Mouse (Mus musculus) myocyte (in vitro differentiated cells): Measurements from ENCODE around the gene Dqx1. TPM values are rescaled to one million over a fixed set of nuclear protein-coding genes. Genes with fewer than 3 reads are reported as not detected.
A peak's percentile ranks its signal among the peaks of the same experiment; 100 is the strongest.

Experiments used
- H3K27me3 ChIP-seq: one replicate; pipeline ENCODE4 v1.6.1; 2011; ENCODE audit not compliant: control insufficient read depth, insufficient read depth, insufficient read length
- H3K36me3 ChIP-seq: one replicate; pipeline ENCODE4 v1.6.1; 2011; ENCODE audit not compliant: control insufficient read depth, insufficient read depth
- H3K4me2 ChIP-seq: one replicate; pipeline ENCODE4 v1.6.1; 2011; ENCODE audit warnings: low read depth, control low read depth
- H3K4me3 ChIP-seq: one replicate; pipeline ENCODE4 v1.5.1; 2011; ENCODE audit warnings: mild to moderate bottlenecking, control low read depth, moderate library complexity
- H3K79me2 ChIP-seq: one replicate; pipeline ENCODE4 v1.6.1; 2011; ENCODE audit not compliant: control insufficient read depth, insufficient read depth
- H3ac ChIP-seq: one replicate; pipeline ENCODE4 v1.6.1; 2011; ENCODE audit not compliant: control insufficient read depth, insufficient read length
- CEBPB ChIP-seq: IDR thresholded peaks from 2 replicates; pipeline ENCODE4 v1.6.1; 2011; ENCODE audit warnings: mild to moderate bottlenecking, moderate library complexity; ENCODE audit not compliant: poor library complexity, insufficient read depth, severe bottlenecking
- E2F4 ChIP-seq: IDR thresholded peaks from one replicate; pipeline ENCODE4 v1.6.1; 2011; ENCODE audit warnings: mild to moderate bottlenecking, control low read depth, moderate library complexity; ENCODE audit not compliant: insufficient read depth
- MAX ChIP-seq: IDR thresholded peaks from one replicate; pipeline ENCODE4 v1.6.1; 2011; ENCODE audit warnings: low read depth, mild to moderate bottlenecking, control low read depth
- MYOD1 ChIP-seq, 3 experiments: IDR thresholded peaks; one replicate each; pipeline ENCODE4 v1.6.1; 2011; ENCODE audit warnings: control low read depth in 2 of 3, low read depth in 2 of 3, mild to moderate bottlenecking in 2 of 3, moderate library complexity in 1 of 3; ENCODE audit not compliant: insufficient read length in 2 of 3, control insufficient read depth in 1 of 3
- MYOG ChIP-seq, 3 experiments: IDR thresholded peaks; one replicate each; pipeline ENCODE4 v1.6.1; 2011; ENCODE audit warnings: control low read depth in 2 of 3, low read depth in 2 of 3, mild to moderate bottlenecking in 2 of 3; ENCODE audit not compliant: insufficient read length in 2 of 3, control insufficient read depth in 1 of 3, insufficient read depth in 1 of 3
- POLR2A ChIP-seq: IDR thresholded peaks from one replicate; pipeline ENCODE4 v1.6.1; 2011; ENCODE audit warnings: low read depth, mild to moderate bottlenecking, control low read depth, moderate library complexity; ENCODE audit not compliant: insufficient read length
- POLR2AphosphoS2 ChIP-seq: IDR thresholded peaks from one replicate; pipeline ENCODE4 v1.6.1; 2011; ENCODE audit warnings: low read depth, control low read depth; ENCODE audit not compliant: insufficient read length
- REST ChIP-seq: IDR thresholded peaks from one replicate; pipeline ENCODE4 v1.6.1; 2011; ENCODE audit warnings: mild to moderate bottlenecking, control low read depth, moderate library complexity; ENCODE audit not compliant: insufficient read depth, insufficient read length
- SRF ChIP-seq: IDR thresholded peaks from one replicate; pipeline ENCODE4 v1.6.1; 2011; ENCODE audit warnings: low read depth; ENCODE audit not compliant: control insufficient read depth, insufficient read length
- TCF12 ChIP-seq: IDR thresholded peaks from one replicate; pipeline ENCODE4 v1.6.1; 2011; ENCODE audit warnings: mild to moderate bottlenecking, control low read depth; ENCODE audit not compliant: poor library complexity, insufficient read depth, severe bottlenecking
- TCF3 ChIP-seq: IDR thresholded peaks from one replicate; pipeline ENCODE4 v1.6.1; 2011; ENCODE audit warnings: low read depth, control low read depth; ENCODE audit not compliant: insufficient read length
- USF1 ChIP-seq: IDR thresholded peaks from one replicate; pipeline ENCODE4 v1.6.1; 2011; ENCODE audit warnings: low read depth, mild to moderate bottlenecking, control low read depth, moderate library complexity
- polyA plus RNA-seq: library from polyadenylated mRNA; unstranded; fragments of >200 nt; fragmentation: generic; extraction: Trizol; gene quantifications from one replicate; pipeline ENCODE4 v1.2.1, GENCODE M21; 2012; ENCODE audit warnings: missing spikeins

Gene Dqx1
- polyA plus RNA-seq, 1 experiment: 0.24 TPM

DNA sequence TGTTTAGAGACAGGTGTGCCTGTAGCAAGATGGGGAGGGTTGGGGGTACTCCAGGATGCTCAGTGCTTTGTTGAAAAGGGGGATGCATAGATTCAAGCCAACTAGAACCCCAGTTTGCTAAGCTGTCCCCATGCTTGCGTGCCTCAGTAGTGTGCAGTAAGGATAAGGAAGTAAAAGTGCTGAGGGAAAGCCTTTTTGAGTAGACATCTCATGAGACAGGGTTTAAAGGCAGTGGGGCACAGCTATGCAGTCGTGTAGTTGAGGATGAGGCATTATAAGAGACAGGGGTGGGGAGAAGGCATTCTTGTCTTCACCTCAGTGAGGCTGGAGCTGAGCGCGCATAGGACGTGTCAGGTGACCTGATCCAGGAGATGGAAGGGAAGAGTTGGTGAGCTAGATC lies 17.0 kb upstream of the Dqx1 start:
- Histone ChIP-seq H3K27me3 (no peaks in the 10 kb centered on the region), H3K36me3 (no peaks in the 10 kb centered on the region), H3K79me2 (no peaks in the 10 kb centered on the region), H3K4me3 (no peak overlapping the region), H3ac (no peak overlapping the region), H3K4me2 (no peak overlapping the region)
- TF ChIP-seq POLR2A: no peak
- no peak for TF ChIP-seq POLR2AphosphoS2
- TF ChIP-seq MYOG (IDR thresholded peaks at IDR 0.05; ENCODE audit: control insufficient read depth in 1 of 3, insufficient read depth in 1 of 3, insufficient read length in 2 of 3, low read depth in 2 of 3): no peak
- no peak for TF ChIP-seq USF1
- no peak for TF ChIP-seq REST
- TF ChIP-seq TCF3: no peak
- no peak for TF ChIP-seq MAX
- no peak for TF ChIP-seq TCF12

DNA sequence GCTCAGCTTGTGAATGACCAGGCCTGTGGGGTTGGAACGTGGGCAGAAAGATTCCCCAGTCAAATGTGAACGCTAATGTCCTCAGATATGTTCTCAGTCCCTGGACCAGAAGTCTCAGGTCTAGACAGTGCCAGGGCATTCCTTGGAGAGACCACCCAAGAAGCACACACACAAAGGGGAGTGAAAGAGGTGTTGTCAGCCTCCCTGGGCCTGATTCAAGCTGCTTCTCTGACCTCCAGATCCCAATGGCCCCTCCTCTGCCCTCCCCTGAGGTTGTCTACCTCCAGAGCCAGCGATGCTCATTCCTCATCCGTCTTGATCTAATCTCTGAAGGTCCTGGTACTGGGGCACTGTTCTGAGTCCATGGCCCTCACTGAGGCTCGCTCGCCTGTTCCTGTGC lies 14.1 kb upstream of the Dqx1 start:
- no peaks in the 10 kb centered on the region for H3K27me3 ChIP-seq
- no peak overlapping the region for H3K4me2 ChIP-seq
- no peak overlapping the region for H3K4me3 ChIP-seq
- no peaks in the 10 kb centered on the region for H3K79me2 ChIP-seq
- no peaks in the 10 kb centered on the region for H3K36me3 ChIP-seq
- H3ac ChIP-seq: no peak overlapping the region
- TF ChIP-seq REST: no peak
- no peak for TF ChIP-seq CEBPB
- no peak for TF ChIP-seq MYOG (IDR thresholded peaks at IDR 0.05; ENCODE audit: control insufficient read depth in 1 of 3, insufficient read depth in 1 of 3, insufficient read length in 2 of 3, low read depth in 2 of 3)
- TF ChIP-seq MYOD1 (IDR thresholded peaks at IDR 0.05; ENCODE audit: control insufficient read depth in 1 of 3, insufficient read length in 2 of 3, low read depth in 2 of 3): no peak
- TF ChIP-seq E2F4: no peak
- TF ChIP-seq MAX: no peak
- TF ChIP-seq SRF: no peak
- TF ChIP-seq TCF12: no peak
- TF ChIP-seq USF1: no peak
- TF ChIP-seq TCF3: no peak
- no peak for TF ChIP-seq POLR2AphosphoS2
- no peak for TF ChIP-seq POLR2A

DNA sequence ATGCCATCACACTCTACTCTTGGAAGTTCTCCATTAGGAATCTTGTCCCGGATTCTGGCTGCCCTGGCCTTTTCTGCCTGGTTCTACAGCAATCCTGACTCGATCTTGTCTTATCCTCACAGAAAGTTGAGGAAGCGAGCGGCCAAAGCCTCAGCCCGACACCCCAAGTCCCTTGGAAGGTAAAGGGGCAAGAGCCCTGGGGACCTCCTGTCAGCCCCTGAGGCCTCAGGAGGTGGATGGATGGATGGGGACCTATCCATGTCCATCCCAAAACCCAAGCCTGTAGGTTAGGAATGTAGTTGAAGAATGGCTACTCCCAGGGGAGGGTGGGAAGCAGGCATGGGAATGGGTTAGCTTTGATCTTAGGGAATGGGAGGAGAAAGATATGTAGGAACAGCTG lies 13.7 kb upstream of the Dqx1 start:
- Histone ChIP-seq H3K79me2 (no peaks in the 10 kb centered on the region), H3K4me3 (no peak overlapping the region), H3K36me3 (no peaks in the 10 kb centered on the region), H3K4me2 (no peak overlapping the region), H3ac (no peak overlapping the region), H3K27me3 (no peaks in the 10 kb centered on the region)
- TF ChIP-seq TCF12: no peak
- TF ChIP-seq MAX: no peak
- TF ChIP-seq MYOD1 (IDR thresholded peaks at IDR 0.05; ENCODE audit: control insufficient read depth in 1 of 3, insufficient read length in 2 of 3, low read depth in 2 of 3): no peak
- TF ChIP-seq USF1: no peak
- no peak for TF ChIP-seq E2F4
- TF ChIP-seq POLR2A: no peak
- TF ChIP-seq SRF: no peak
- no peak for TF ChIP-seq POLR2AphosphoS2
- no peak for TF ChIP-seq TCF3
- no peak for TF ChIP-seq CEBPB
- TF ChIP-seq REST: no peak
- no peak for TF ChIP-seq MYOG (IDR thresholded peaks at IDR 0.05; ENCODE audit: control insufficient read depth in 1 of 3, insufficient read depth in 1 of 3, insufficient read length in 2 of 3, low read depth in 2 of 3)

DNA sequence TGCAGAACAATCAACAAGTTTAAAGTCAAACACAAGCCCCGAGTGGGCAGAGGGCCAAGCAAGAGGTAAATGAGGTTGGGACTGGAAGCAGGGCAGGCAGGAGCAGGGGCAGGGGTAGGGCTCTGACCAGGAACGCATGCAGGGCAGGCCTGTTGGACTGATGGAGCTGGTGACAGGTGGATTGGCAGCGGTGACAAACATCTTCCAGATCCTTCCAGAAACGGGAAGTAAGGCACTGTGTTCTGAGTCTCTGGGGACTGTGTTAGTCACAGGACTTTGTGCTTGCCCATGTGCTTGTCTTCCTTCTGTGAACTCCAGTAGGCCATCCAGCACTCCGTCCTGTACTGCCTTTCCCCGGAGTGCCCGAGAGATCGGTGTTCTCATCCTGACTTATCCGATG lies 12.9 kb upstream of the Dqx1 start:
- H3K36me3 ChIP-seq: no peaks in the 10 kb centered on the region
- no peak for TF ChIP-seq CEBPB
- H3ac ChIP-seq: no peak overlapping the region
- H3K4me2 ChIP-seq: no peak overlapping the region
- no peaks in the 10 kb centered on the region for H3K27me3 ChIP-seq
- no peaks in the 10 kb centered on the region for H3K79me2 ChIP-seq
- H3K4me3 ChIP-seq: no peak overlapping the region

DNA sequence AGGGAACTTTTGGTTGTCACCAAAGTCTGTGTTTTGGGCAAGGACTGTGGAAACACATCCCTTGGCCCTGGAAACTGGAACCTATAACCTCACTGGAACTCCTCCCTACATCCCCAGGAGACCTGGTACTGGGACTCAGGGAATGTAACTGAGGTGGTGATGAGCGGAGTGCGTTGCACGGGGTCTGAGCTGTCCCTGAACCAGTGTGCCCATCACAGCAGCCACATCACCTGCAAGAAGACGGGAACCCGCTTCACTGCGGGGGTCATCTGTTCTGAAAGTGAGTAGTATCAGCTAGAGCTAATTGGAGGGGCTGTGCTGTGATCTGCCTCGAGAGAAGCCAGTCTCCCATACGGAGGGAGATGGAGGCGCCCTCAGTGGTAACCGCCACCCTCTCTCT lies 8.3 kb upstream of the Dqx1 start:
- Histone ChIP-seq H3K27me3 (no peaks in the 10 kb centered on the region), H3K4me2 (no peak overlapping the region), H3ac (no peak overlapping the region), H3K4me3 (no peak overlapping the region), H3K36me3 (peaks cover 8% of the 10 kb centered on the region), H3K79me2 (peaks cover 25% of the 10 kb centered on the region)
- TF ChIP-seq POLR2AphosphoS2: peak; percentile 59
- TF ChIP-seq REST: no peak
